Mouse (Mus musculus) limb, embryonic 14.5 days (tissue): Measurements from ENCODE around the gene Kdm1b. TPM values are rescaled to one million over a fixed set of nuclear protein-coding genes. Genes with fewer than 3 reads are reported as not detected.

ENCODE experiments used
- ATAC-seq: fragments of 200-750 bp; cut with Nextera tagmentation; 2 replicates; pipeline ENCODE4 v1.8.0; 2017; ENCODE audit warnings: low read depth, moderate number of reproducible peaks, moderate TSS enrichment; ENCODE audit not compliant: low FRiP score
- DNase-seq: peaks from one replicate; pipeline ENCODE4 v3.0.0-alpha.2; 2015; ENCODE audit warnings: low spot score
- H3K27ac ChIP-seq: fragments of 300-500 bp; sonication (generic); replicated peaks from 2 replicates; pipeline ENCODE4 v1.5.1; 2014; ENCODE audit warnings: low read depth, mild to moderate bottlenecking, low read length, moderate library complexity, mixed read lengths
- H3K27me3 ChIP-seq: fragments of 300-500 bp; sonication (generic); 2 replicates; pipeline ENCODE4 v1.6.1; 2014; ENCODE audit warnings: low read length, mixed read lengths; ENCODE audit not compliant: control insufficient read depth, insufficient read depth
- H3K36me3 ChIP-seq: fragments of 300-500 bp; sonication (generic); 2 replicates; pipeline ENCODE4 v1.6.1; 2014; ENCODE audit warnings: mild to moderate bottlenecking, low read length, moderate library complexity, mixed read lengths; ENCODE audit not compliant: control insufficient read depth, insufficient read depth
- H3K4me1 ChIP-seq: fragments of 300-500 bp; sonication (generic); 2 replicates; pipeline ENCODE4 v1.6.1; 2014; ENCODE audit warnings: antibody characterized with exemption, low read length, mixed read lengths; ENCODE audit not compliant: control insufficient read depth, insufficient read depth
- H3K4me2 ChIP-seq: fragments of 300-500 bp; sonication (generic); replicated peaks from 2 replicates; pipeline ENCODE4 v1.6.1; 2014; ENCODE audit warnings: low read depth, mild to moderate bottlenecking, low read length, moderate library complexity; ENCODE audit not compliant: severe bottlenecking
- H3K4me3 ChIP-seq: fragments of 300-500 bp; sonication (generic); replicated peaks from 2 replicates; pipeline ENCODE4 v1.5.1; 2014; ENCODE audit warnings: low read length
- H3K9ac ChIP-seq: fragments of 300-500 bp; sonication (generic); 2 replicates; pipeline ENCODE4 v1.6.1; 2014; ENCODE audit warnings: mild to moderate bottlenecking, low read depth, low read length, moderate library complexity; ENCODE audit not compliant: severe bottlenecking
- H3K9me3 ChIP-seq: fragments of 300-500 bp; sonication (generic); 2 replicates; pipeline ENCODE4 v1.6.1; 2016; ENCODE audit warnings: low read length; ENCODE audit not compliant: control insufficient read depth
- POLR2A ChIP-seq: fragments of 200-500 bp; IDR thresholded peaks from 2 replicates; pipeline ENCODE4 v1.8.0; 2012; ENCODE audit warnings: inconsistent platforms, mild to moderate bottlenecking, moderate library complexity, borderline replicate concordance; ENCODE audit not compliant: insufficient read depth, insufficient read length; ENCODE audit errors: extremely low read depth
- WGBS: fragments of 180-500 bp; shearing (Covaris S2); extraction: QIAGEN DNeasy Blood & Tissue Kit; methylation state at CpG from one replicate; pipeline ENCODE4 v1.1.7; 2014; 5-methylcytosine and 5-hydroxymethylcytosine counted together
- polyA plus RNA-seq, 2 experiments: library from polyadenylated mRNA; depleted of rRNA in 1 of 2; stranded (reverse) in 1 of 2; unstranded in 1 of 2; fragments of >200 nt; fragmentation: Nextera tagmentation in 1 of 2; extraction: Ambion mirVana in 1 of 2; gene quantifications; 2 replicates each; pipeline versions ENCODE4 v1.2.1 to v1.2.3; 2012 to 2014

The Kdm1b gene
- polyA plus RNA-seq (2012; rRNA removed): 10.8 and 11.8 TPM in 2 replicates
- 12.8 and 15.9 TPM in 2 replicates for polyA plus RNA-seq (2014; fragmentation: Nextera tagmentation; extraction: Ambion mirVana)

- peaks cover 10% of the 10 kb centered on the region; the same call in 1 of the 2 replicates for H3K4me1 ChIP-seq
- peak; percentile 71; the same call in 1 of the 2 replicates for TF ChIP-seq POLR2A
- peak; percentile 96 for DNase-seq
- H3K27me3 ChIP-seq: no peaks in the 10 kb centered on the region
- H3K9ac ChIP-seq: peak within 1 kb of the TSS; percentile 65
- under 1% methylated on average over 39 of the region's 48 CpGs for WGBS
- peak within 1 kb of the TSS; percentile 63 for H3K4me3 ChIP-seq
- ATAC-seq: peak; percentile 96
- H3K4me2 ChIP-seq: peak within 1 kb of the TSS; percentile 97
- no peaks in the 10 kb centered on the region for H3K36me3 ChIP-seq
- peak within 1 kb of the TSS; percentile 48; the same call in 1 of the 2 replicates for H3K27ac ChIP-seq
- no peaks in the 10 kb centered on the region for H3K9me3 ChIP-seq
These were observed at the start of gene Kdm1b for GRCm38 (mm10) chr13:47043030-47043680. Gene Kdm1b, plus strand, starts transcription at chr13:47043499.

- Histone ChIP-seq H3K4me1 (no peaks in the 10 kb centered on the region), H3K27ac (no peak overlapping the region), H3K4me3 (no peak overlapping the region), H3K36me3 (no peaks in the 10 kb centered on the region), H3K4me2 (no peak overlapping the region), H3K9ac (no peak overlapping the region), H3K27me3 (no peaks in the 10 kb centered on the region), H3K9me3 (no peaks in the 10 kb centered on the region)
- WGBS: 74% methylated on average over 4 of the region's 4 CpGs
- TF ChIP-seq POLR2A: no peak
- no peak for ATAC-seq
- DNase-seq: no peak
These were observed 45.9 kb upstream of the Kdm1b start for GRCm38 (mm10) chr13:46997355-46997754.

DNA sequence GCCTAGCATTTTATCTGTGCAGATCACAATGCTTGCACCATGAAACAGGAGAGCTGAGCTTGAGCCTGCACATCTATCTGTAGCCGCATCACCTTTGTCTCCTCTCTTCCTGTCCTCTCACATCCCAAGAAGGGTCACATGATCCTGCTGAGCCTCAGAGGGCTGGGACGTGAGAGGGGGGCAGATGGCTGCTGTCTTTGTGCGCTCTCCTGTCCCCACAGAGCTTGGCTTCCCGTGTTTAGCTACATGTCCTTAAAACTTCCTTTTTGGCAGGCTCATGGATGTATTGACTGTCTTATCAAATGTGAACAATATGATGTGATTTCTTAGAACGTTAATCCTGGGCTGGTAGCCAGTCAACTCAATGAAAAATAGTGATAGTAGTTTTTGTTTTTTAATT, 43.8 kb upstream of the Kdm1b start:
- Histone ChIP-seq H3K27ac (no peak overlapping the region), H3K9me3 (no peaks in the 10 kb centered on the region), H3K4me3 (no peak overlapping the region), H3K27me3 (no peaks in the 10 kb centered on the region), H3K4me2 (no peak overlapping the region), H3K36me3 (no peaks in the 10 kb centered on the region), H3K9ac (no peak overlapping the region), H3K4me1 (no peaks in the 10 kb centered on the region)
- 60% methylated on average over 5 of the region's 5 CpGs for WGBS
- DNase-seq (no peak), ATAC-seq (no peak)
- no peak for TF ChIP-seq POLR2A

GRCm38 (mm10) chr13:47001590-47001989, 41.7 kb upstream of the Kdm1b start:
- TF ChIP-seq POLR2A: no peak
- Histone ChIP-seq H3K9me3 (no peaks in the 10 kb centered on the region), H3K4me2 (no peak overlapping the region), H3K4me1 (no peaks in the 10 kb centered on the region), H3K36me3 (no peaks in the 10 kb centered on the region), H3K27ac (no peak overlapping the region), H3K4me3 (no peak overlapping the region), H3K27me3 (no peaks in the 10 kb centered on the region), H3K9ac (no peak overlapping the region)
- ATAC-seq (no peak), DNase-seq (no peak)
- WGBS: 89% methylated on average over 4 of the region's 4 CpGs

DNA sequence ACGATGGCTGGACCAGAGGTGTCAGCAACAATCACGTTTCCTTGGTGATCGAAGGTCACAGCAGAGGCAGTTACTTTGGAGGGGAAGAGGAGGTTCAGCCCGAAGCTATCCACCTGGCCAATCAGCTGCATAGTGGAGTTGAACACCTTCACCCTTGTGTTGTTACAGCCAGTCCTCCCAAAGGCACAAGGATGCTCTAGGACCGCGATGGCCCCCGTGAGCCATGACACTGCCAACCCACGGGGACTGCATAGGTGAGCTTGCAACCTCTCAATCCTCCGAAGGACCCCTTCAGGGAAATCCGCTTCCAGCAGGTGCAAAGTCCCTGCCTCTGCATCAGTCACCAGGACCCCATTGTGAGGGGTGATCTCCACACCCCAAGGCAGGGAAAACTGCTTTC, 29.6 kb upstream of the Kdm1b start:
- peaks cover 22% of the 10 kb centered on the region for H3K9me3 ChIP-seq
- H3K9ac ChIP-seq: no peak overlapping the region
- H3K4me3 ChIP-seq: peak overlapping the region; percentile 65; the same call in 1 of the 2 replicates
- DNase-seq (no peak), ATAC-seq (no peak)
- no peaks in the 10 kb centered on the region for H3K27me3 ChIP-seq
- no peak for TF ChIP-seq POLR2A
- H3K27ac ChIP-seq: no peak overlapping the region
- peak overlapping the region; percentile 97 for H3K4me2 ChIP-seq
- H3K36me3 ChIP-seq: no peaks in the 10 kb centered on the region
- H3K4me1 ChIP-seq: peaks cover 8% of the 10 kb centered on the region; the same call in 1 of the 2 replicates
- 61% methylated on average over 10 of the region's 10 CpGs for whole genome bisulfite sequencing
